Comparison of ENCODE assay signal across 8 mouse cellular contexts in genomic region chr11:62966765-62967633, GRCm38 (mm10). TPM values are rescaled to one million over a fixed set of nuclear protein-coding genes. Genes with fewer than 3 reads are reported as not detected.
A peak's percentile ranks its signal among the peaks of the same experiment; 100 is the strongest.
DNase-seq lines count a peak whose midpoint lies in the region; ATAC-seq and TF ChIP-seq lines count a peak whose summit lies in the region.

No protein-coding gene starts in this region.

- H3K27ac ChIP-seq in brown adipose tissue, adult 24 weeks (replicated peaks; ENCODE audit: low read depth, low read length): peak overlapping the region; percentile 56
- peak overlapping the region; percentile 82 for H3K27ac ChIP-seq in hindbrain, embryonic 12.5 days
- peak overlapping the region; percentile 42; the same call in 1 of the 2 replicates for H3K27ac ChIP-seq in left cerebral cortex, adult 2 months
- H3K27ac ChIP-seq in stomach, embryonic 15.5 days: peak overlapping the region; percentile 96

- H3K9ac ChIP-seq in hindbrain, embryonic 12.5 days: peak overlapping the region; percentile 33
- H3K9ac ChIP-seq in stomach, embryonic 15.5 days: no peak overlapping the region

- H3K4me3 ChIP-seq in E14TG2a.4 (replicated peaks; ENCODE audit: low read length): peak overlapping the region; percentile 67
- 0 out of 2 replicates have a peak overlapping the region, but pooled peaks have one; percentile 2 for H3K4me3 ChIP-seq in brown adipose tissue, adult 24 weeks (ENCODE audit: insufficient read depth, low read depth, low read length)
- peak overlapping the region; percentile 16 for H3K4me3 ChIP-seq in hindbrain, embryonic 12.5 days
- H3K4me3 ChIP-seq in left cerebral cortex, adult 2 months: no peak overlapping the region
- H3K4me3 ChIP-seq in stomach, embryonic 15.5 days (replicated peaks): peak overlapping the region; percentile 20

- peak; percentile 66 for ATAC-seq in hindbrain, embryonic 12.5 days (ENCODE audit: low FRiP score)
- ATAC-seq in stomach, embryonic 15.5 days (ENCODE audit: insufficient read depth, low FRiP score, low read depth): peak; percentile 84; the same call in 1 of the 2 replicates

- DNase-seq in frontal cortex, postnatal 36 days (ENCODE audit: low spot score in 2 of 2): peak; percentile 21 to 23
- peak in 1 of 2 experiments; percentile 29 for DNase-seq in left cerebral cortex, adult 2 months (ENCODE audit: extremely low spot score in 1 of 2, low spot score in 2 of 2)
- peak; percentile 75 for DNase-seq in mesoderm, embryonic 11.5 days (ENCODE audit: low read depth, low spot score)
- DNase-seq in spleen, adult 12 weeks (ENCODE audit: low spot score): no peak

- intact Hi-C loops in left cerebral cortex, adult 2 months (cut with DNase I): no loop called here

- peaks cover 8% of the 10 kb centered on the region; the same call in 1 of the 2 replicates for H3K27me3 ChIP-seq in E14TG2a.4 (ENCODE audit: insufficient read depth, low read length)
- H3K27me3 ChIP-seq in hindbrain, embryonic 12.5 days: 0 out of 2 replicates have a peak, but pooled peaks cover 3% of the 10 kb centered on the region
- H3K27me3 ChIP-seq in stomach, embryonic 15.5 days (replicated peaks): no peaks in the 10 kb centered on the region

- no peaks in the 10 kb centered on the region for H3K36me3 ChIP-seq in E14TG2a.4 (ENCODE audit: insufficient read depth, low read length)
- H3K36me3 ChIP-seq in hindbrain, embryonic 12.5 days: no peaks in the 10 kb centered on the region
- H3K36me3 ChIP-seq in stomach, embryonic 15.5 days: no peaks in the 10 kb centered on the region

- peak overlapping the region; percentile 45 for H3K4me2 ChIP-seq in hindbrain, embryonic 12.5 days (replicated peaks)
- H3K4me2 ChIP-seq in stomach, embryonic 15.5 days: peak overlapping the region; percentile 49

- TF ChIP-seq CTCF in E14TG2a.4 (conservative IDR thresholded peaks at IDR 0.05; ENCODE audit: low read length): no peak
- no peak for TF ChIP-seq CTCF in left cerebral cortex, adult 2 months (IDR thresholded peaks at IDR 0.05)

- peaks cover 25% of the 10 kb centered on the region for H3K4me1 ChIP-seq in E14TG2a.4 (replicated peaks; ENCODE audit: low read depth, low read length)
- no peaks in the 10 kb centered on the region for H3K4me1 ChIP-seq in brown adipose tissue, adult 24 weeks (ENCODE audit: control insufficient read depth, insufficient read depth, insufficient read length, low read length)
- H3K4me1 ChIP-seq in hindbrain, embryonic 12.5 days: peaks cover 16% of the 10 kb centered on the region
- H3K4me1 ChIP-seq in stomach, embryonic 15.5 days: peaks cover 7% of the 10 kb centered on the region

- no peaks in the 10 kb centered on the region for H3K9me3 ChIP-seq in E14TG2a.4 (ENCODE audit: low read length)
- H3K9me3 ChIP-seq in hindbrain, embryonic 12.5 days (replicated peaks): no peaks in the 10 kb centered on the region
- no peaks in the 10 kb centered on the region for H3K9me3 ChIP-seq in stomach, embryonic 15.5 days

- 6% methylated on average over 27 of the region's 27 CpGs for WGBS in hindbrain, embryonic 12.5 days
- WGBS in stomach, embryonic 15.5 days: 5% methylated on average over 27 of the region's 27 CpGs

RNA-seq across cellular contexts. Expression of gene Cdrt4, which starts 16.0 kb away (rescaled TPM):
- polyA plus RNA-seq in brown adipose tissue, adult 24 weeks (2012; ENCODE audit: insufficient read depth, insufficient read length, missing spikeins): not detected in 2 replicates
- not detected in 2 replicates for polyA plus RNA-seq in hindbrain, embryonic 12.5 days (2016; fragmentation: Nextera tagmentation; extraction: Ambion mirVana)
- not detected for total RNA-seq in left cerebral cortex, adult 2 months (2021)
- 0.19 and 0.26 TPM in 2 replicates for polyA plus RNA-seq in stomach, embryonic 15.5 days (2015; fragmentation: Nextera tagmentation; extraction: Ambion mirVana)

Comparison
In these comparisons a context has a peak if more than half of its experiments do, and no peak if none do; other contexts are left out.
1. H3K27ac ChIP-seq: peak in every context shown above with its lines; median percentile 96 in stomach, embryonic 15.5 days; 82 in hindbrain, embryonic 12.5 days; 56 in brown adipose tissue, adult 24 weeks; 42 in left cerebral cortex, adult 2 months.